Mouse (Mus musculus): Measurements from ENCODE around the gene Rrad.
"Not testable (repeated sequence)": the region's sequence is repeated elsewhere in the genome, so short reads cannot be mapped to it uniquely, and the experiment has no call there.

The Rrad gene

GRCm38 (mm10) chr8:104630981-104631663 is at the start of gene Rrad:
TSS of gene Rrad (minus strand) at chr8:104631327.
- DNase-seq: no peak

- DNase-seq: no peak
These were observed 24.5 kb upstream of the Rrad start for GRCm38 (mm10) chr8:104655614-104656013.

DNA sequence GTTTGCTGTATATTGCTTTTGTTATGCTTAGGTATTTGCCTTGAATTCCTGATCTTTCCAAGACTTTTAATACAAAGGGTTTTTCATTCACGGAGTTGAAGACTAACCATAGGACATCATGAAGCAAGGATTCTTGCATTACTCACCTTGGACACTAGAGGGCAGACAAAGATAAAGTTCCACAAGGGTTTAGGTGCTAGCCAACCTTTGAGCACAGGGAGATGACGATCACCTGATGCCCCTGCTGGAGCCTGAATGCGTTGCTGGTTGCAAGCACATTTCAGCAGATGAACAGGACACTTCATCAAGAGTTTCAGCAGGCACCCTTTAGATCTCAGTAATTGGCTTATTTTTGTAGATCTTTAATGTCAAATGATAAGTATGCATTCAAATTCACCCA is 23.9 kb upstream of the Rrad start:
- DNase-seq: peak; percentile 90 to 91

DNA sequence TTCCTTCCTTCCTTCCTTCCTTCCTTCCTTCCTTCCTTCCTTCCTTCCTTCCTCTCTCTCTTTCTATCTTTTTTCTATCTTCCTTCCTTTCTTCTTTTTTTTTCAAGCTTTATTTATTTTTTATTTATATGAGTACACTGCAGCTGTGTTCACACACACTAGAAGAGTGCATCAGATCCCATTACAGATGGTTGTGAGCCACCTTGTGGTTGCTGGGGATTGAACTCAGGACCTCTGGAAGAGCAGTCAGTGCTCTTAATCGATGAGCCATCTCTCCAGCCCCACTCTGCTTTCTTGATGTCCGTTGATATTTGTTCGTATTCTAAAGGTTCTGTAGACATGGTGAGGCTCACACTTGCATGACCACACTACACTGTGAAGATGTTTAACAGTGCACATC is 13.1 kb upstream of the Rrad start:
- DNase-seq: not testable (repeated sequence)

GRCm38 (mm10) chr8:104642324-104642654 is 11.2 kb upstream of the Rrad start:
- no peak for DNase-seq

DNA sequence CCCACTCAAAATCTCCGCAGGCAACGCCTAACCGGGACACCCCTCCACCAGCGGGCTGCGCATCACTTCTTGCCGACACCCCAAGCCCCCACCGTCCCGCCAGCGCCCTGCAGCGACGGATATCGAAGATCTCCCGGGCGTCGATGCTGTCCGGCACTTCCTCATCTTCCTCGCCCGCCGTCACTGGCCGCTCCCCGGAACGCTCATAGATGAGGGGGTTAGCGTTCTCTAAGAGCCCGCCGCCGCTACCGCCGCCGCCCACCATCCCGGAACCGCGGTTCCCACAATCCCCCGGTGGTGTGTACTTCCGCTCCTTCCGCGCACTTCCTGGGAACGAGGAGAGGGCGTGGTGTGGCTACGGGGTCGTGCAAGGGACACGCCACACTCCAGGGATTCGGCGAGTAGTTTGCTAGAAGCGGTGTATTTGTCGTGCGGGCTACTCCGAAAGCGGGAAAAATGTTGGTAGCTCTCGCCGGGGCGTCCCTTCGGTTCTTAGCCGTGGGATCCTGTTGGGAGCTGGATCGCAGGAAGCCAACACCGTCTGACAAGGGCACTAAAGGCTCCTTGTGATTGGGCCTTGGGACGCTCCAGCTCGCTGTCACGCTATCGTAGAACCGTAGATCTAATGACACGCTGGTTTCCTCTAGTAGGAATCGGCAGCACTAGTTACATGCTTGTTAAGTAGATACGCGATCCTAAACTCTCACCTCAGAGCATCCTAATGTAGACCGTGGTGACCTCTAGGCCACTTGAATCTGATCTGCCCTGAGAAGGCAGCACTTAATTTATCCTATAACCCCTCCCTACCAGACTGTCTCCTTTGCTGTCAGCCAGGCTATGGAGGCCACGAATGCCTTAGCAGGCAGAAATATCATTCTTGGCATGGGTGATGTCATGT is 10.5 kb upstream of the Rrad start, which contains the start of gene Ciao2b:
Gene Ciao2b, minus strand, starts transcription at position 540 of the 898 bp plus-strand sequence.
- peak; percentile 89 to 91 for DNase-seq

DNA sequence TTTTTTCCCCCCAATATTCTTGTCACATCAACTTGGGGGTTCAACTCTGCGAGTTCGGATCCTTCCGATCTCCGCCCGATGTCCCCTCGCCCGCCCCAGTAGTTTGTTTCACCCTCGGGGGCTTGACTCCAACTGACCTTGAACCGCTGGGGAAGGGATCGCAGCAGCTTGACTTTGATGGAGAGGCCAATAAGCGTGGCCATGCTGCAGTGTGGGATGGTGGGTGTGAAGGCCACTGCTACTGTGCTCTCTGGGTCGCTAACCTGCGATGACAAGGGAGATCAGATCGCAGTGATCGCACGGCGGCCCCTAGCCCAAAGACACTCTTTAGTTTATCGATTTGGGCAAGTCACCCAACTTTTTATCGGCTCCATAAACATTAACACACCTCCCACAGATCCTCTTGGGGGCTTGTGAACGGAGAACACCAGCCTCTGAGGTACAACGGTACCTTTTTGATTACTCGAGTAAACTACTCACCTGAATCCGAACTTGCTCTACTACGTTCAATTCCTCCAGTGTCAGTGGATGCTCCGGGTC is 9.8 kb upstream of the Rrad start:
- DNase-seq: no peak

DNA sequence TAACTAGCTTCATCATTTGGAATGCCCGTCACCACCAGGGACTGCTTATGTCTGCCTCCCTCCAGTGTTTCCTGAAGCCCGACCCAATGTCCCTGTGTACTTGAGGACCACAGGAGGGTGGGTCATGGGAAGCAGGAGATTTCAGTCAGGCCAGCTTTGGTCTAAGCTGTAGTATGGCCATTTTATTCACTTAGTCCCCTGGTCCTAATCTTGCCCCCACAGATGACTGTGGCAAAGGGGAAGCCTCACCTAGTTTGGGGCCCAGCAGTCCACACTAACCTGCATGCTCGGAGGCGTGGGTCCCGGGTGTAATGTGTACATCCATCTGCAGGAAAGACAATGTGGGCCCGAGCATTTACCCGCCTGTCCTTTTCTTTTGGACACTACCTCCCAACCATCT is 9.1 kb upstream of the Rrad start:
- no peak for DNase-seq

DNA sequence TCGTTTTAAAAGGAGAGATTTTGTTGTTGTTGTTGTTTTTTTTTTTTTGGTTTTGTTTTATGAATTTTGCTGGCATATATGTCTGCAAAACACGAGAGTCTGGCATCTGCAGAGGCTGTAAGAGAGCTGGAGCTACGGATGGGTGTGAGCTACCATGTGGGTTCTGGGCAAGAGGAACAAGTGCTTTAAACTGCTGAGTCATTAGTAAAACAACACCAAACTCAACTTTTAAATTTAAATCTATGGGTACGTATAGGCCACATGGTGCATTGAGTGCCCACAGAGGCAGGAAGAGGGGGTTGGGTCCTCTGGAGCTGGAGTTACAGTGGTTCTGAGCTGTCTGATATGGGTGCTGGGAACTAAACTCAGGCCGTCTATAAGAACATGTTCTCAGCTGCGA is 6.9 kb upstream of the Rrad start:
- DNase-seq: no peak

DNA sequence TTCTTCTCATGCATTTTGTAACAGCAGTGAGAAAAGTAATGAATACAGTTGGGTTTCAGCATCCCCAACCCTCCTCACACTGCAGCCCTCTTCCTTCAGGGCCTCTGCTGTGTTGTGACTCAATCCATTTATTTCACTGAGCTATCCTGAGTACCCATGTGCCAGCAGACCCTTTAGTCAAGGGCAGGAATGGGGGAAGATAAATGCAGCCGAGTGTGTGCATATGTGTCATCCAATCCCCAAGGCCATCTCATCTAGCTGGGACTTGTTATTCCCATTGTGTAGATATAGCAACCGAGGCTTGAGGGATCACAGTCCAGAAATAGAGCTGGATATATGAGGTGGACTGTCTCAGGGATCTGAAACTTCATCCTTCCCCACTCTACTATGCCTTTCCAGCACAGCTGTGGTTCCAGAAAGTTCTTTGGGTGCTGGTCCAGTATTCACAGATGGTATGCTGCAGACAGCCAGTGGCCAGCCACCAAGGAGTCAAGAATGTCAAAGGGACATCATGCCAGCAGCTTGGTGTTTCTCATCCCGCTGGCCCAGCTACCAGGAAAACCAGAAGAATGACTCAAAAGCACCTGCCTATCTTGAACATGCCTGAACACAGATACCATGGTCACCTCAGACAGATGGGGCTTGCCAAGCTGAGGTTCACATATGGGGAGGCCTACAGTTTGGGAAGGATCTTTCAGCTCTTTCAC is 4.0 kb upstream of the Rrad start:
- no peak for DNase-seq

- DNase-seq: no peak
These were observed 2.1 kb upstream of the Rrad start for GRCm38 (mm10) chr8:104633156-104633744.

DNA sequence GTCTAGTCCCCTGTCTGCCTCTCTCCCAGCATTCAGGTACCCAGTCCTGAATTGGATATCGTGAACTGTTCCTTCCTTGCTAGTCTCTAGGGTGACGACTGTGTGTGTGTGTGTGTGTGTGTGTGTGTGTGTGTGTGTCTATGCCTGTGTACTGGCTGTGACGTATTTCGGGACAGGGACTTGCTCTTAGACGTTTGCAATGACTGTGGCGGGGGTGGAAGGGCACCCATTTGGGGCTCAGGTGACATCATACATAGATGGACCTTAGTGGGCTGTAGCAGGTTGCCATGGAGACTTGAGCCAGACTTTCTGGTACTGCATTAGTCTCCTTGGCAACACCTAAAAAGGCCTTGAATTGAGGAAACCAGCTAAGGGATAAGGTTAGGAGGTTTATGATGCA is 1.4 kb upstream of the Rrad start:
- DNase-seq: no peak

DNA sequence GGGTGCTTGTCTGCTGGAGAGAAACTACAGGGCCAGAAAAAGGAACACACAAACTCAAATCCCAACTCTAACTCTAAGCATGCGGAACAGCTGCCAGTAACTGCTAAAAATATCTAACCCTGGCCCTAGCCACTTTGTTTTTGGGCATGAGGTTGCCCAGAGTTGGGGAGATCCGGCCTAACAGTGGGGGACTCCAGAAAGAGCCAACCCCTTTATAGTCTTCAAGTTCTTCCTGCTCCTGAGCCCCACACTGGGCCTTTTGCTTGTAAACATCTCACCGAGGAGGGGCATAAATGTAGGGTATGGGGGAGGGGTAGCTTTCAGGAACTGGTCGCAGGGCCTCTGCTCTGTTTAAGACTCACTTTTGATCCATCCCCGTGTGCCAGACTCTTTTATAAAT is 848 bp upstream of the Rrad start:
- no peak for DNase-seq

GRCm38 (mm10) chr8:104630574-104630973 is 553 bp downstream of the Rrad start:
- DNase-seq: peak in 1 of 2 experiments; percentile 20

DNA sequence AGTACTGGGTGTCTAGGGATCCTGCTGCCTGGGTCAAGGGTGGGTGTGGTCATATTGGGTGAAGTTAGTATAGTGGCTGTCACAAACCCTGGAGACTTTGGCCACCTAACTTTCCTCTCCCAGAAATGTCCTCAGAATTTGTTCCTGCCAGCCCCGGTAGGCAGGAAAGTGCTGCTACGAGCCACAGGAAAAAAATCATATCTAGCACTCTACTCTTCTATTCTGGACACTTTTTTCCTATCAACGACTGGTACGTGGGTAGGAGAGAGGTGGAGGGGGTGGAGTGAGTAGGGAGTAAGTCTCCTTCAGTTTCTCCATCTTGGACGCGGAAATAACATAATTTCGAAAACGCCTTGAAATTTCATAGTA is 1.0 kb downstream of the Rrad start:
- no peak for DNase-seq

- peak; percentile 60 to 65 for DNase-seq
These were observed 1.6 kb downstream of the Rrad start for GRCm38 (mm10) chr8:104629306-104630110.

- DNase-seq: no peak
These were observed 2.7 kb downstream of the Rrad start for GRCm38 (mm10) chr8:104628402-104628801.

GRCm38 (mm10) chr8:104627065-104627740 is 3.9 kb downstream of the Rrad start:
- DNase-seq: no peak

DNA sequence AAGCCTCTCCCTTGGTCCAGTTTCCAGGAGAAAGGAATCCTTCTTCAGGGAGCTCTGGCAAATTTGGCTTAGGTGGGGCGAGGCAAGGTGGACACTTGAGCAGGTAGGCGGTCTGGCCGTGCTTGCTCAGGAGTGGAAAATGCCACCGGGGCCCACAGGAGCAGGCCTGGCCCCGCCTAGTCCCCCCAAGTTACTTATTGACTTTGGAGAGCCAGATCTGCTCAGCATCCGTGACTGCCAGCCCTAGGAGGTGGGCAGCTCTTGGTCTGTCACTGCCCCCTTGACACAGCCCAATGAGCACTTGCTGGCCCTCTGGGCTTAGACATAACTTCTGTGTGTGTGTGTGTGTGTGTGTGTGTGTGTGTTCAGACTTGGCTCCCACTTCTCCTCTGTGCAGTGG is 7.0 kb downstream of the Rrad start, which contains the start of gene Cdh16:
Gene Cdh16, minus strand, starts transcription at position 236 of the 400 bp plus-strand sequence.
- DNase-seq: no peak

DNA sequence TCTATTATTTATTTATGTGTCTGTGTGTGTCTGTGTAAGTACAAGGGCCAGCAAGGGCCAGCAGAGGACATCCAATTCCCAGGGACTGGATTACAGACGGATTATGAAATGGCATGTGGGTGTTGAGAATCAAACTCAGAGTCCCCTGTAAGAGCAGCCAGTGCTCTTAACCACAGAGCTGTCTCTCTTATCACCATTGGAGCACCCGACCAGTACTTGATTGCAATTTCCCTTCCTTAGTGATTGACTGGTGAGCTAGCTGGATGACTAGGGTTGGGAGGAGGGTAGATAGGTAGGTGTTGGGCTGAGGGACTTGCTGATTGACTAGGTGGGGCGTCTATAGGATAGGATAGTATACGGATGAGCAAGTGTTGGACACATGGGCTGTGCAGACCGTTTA is 10.4 kb downstream of the Rrad start:
- DNase-seq: no peak

DNA sequence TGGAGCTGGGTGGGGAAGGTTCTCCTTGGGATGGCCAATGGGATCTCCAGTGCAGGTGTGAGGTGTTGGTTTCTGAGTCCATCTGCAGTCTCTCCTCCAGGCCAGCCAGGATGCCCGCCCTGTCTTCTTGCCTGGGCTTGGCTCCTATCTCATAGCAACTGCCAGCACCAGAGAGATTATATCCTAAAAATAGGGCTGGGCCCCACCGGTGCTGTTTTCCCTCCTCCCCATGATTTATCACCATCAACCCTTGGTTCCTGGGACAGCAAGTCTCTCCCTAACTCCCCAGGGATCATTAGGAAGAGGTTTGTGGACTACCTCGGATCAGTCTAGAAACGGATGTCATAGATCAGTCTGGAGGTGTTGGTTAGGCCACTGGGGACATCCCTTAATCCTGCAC is 18.0 kb downstream of the Rrad start:
- DNase-seq: no peak

Measured in cerebellum, postnatal 14 days (tissue).